Mouse (Mus musculus): ENCODE measurements around the gene Map3k3. TPM values are rescaled to one million over a fixed set of nuclear protein-coding genes. Genes with fewer than 3 reads are reported as not detected.
"Not testable (repeated sequence)": the region's sequence is repeated elsewhere in the genome, so short reads cannot be mapped to it uniquely, and the experiment has no call there.

Map3k3 gene
- total RNA-seq, 4 experiments from 2014 or later = 34.7 to 38.5 (median 36.1) TPM

GRCm38 (mm10) chr11:106192241-106192640, 107.8 kb downstream of the Map3k3 start:
- no peak for DNase-seq (ENCODE audit: low spot score)

GRCm38 (mm10) chr11:106192657-106193370, 108.4 kb downstream of the Map3k3 start:
- no peak for DNase-seq (ENCODE audit: low spot score)

- DNase-seq (ENCODE audit: low spot score) = peak; percentile 95
Observed at GRCm38 (mm10) chr11:106193371-106194154, 109.2 kb downstream of the Map3k3 start.

- no peak for DNase-seq (ENCODE audit: low spot score)
Observed at GRCm38 (mm10) chr11:106194155-106194541, 109.7 kb downstream of the Map3k3 start.

- no peak for DNase-seq (ENCODE audit: low spot score)
Observed at GRCm38 (mm10) chr11:106194891-106195290, 110.5 kb downstream of the Map3k3 start.

- no peak for DNase-seq (ENCODE audit: low spot score)
Observed at GRCm38 (mm10) chr11:106195341-106195740, 110.9 kb downstream of the Map3k3 start.

- DNase-seq (ENCODE audit: low spot score) = no peak
Observed at GRCm38 (mm10) chr11:106198277-106198676, 113.9 kb downstream of the Map3k3 start.

- DNase-seq (ENCODE audit: low spot score) = not testable (repeated sequence)
Observed at GRCm38 (mm10) chr11:106199997-106200396, 115.6 kb downstream of the Map3k3 start.

- DNase-seq (ENCODE audit: low spot score) = no peak
Observed at GRCm38 (mm10) chr11:106200756-106201155, 116.3 kb downstream of the Map3k3 start.

GRCm38 (mm10) chr11:106201337-106202122, 117.1 kb downstream of the Map3k3 start:
- no peak for DNase-seq (ENCODE audit: low spot score)

- no peak for DNase-seq (ENCODE audit: low spot score)
Observed at GRCm38 (mm10) chr11:106202123-106202465, 117.7 kb downstream of the Map3k3 start, which contains the start of gene Strada. Gene Strada (minus strand): TSS chr11:106202168.

Other genes starting within 250 kb of the Map3k3 start
- 10 to 100 TPM in 1 of 4 experiments, 1 to 10 TPM in 3; 7.5 to 11.0 (median 8.7) TPM for gene Cyb561, start 131.3 kb upstream of the Map3k3 start, total RNA-seq (2022)
- gene Ace, start 116.7 kb upstream of the Map3k3 start, total RNA-seq (2022) = 10 to 100 TPM; 13.9 to 25.6 (median 19.4) TPM
- gene Ace3, start 89.9 kb upstream of the Map3k3 start, total RNA-seq (2022) = not detected
- not detected for gene Kcnh6, start 76.5 kb upstream of the Map3k3 start, total RNA-seq (2022)
- 10 to 100 TPM; 35.1 to 41.9 (median 38.4) TPM for gene Dcaf7, start 47.7 kb upstream of the Map3k3 start, total RNA-seq (2022)
- gene Taco1, start 18.6 kb upstream of the Map3k3 start, total RNA-seq (2022) = 10 to 100 TPM; 56.4 to 73.0 (median 65.0) TPM
- gene Gm10840, start 76.2 kb downstream of the Map3k3 start, total RNA-seq (2022) = not detected
- 1 to 10 TPM; 1.7 to 3.9 (median 3.4) TPM for gene Limd2, start 76.2 kb downstream of the Map3k3 start, total RNA-seq (2022)
- gene Strada, start 117.6 kb downstream of the Map3k3 start, total RNA-seq (2022) = 1 to 10 TPM; 4.8 to 8.5 (median 7.6) TPM
- 10 to 100 TPM; 71.6 to 93.0 (median 85.9) TPM for gene Ccdc47, start 131.7 kb downstream of the Map3k3 start, total RNA-seq (2022)
- gene Ddx42, start 132.3 kb downstream of the Map3k3 start, total RNA-seq (2022) = 10 to 100 TPM; 24.7 to 30.7 (median 27.3) TPM
- 10 to 100 TPM; 19.3 to 23.1 (median 21.2) TPM for gene Ftsj3, start 171.5 kb downstream of the Map3k3 start, total RNA-seq (2022)
- 100 to 1,000 TPM in 3 of 4 experiments, 10 to 100 TPM in 1; 99.8 to 112 (median 103) TPM for gene Psmc5, start 171.5 kb downstream of the Map3k3 start, total RNA-seq (2022)
- 10 to 100 TPM; 14.3 to 16.7 (median 15.5) TPM for gene Smarcd2, start 188.4 kb downstream of the Map3k3 start, total RNA-seq (2022)
- under 1 TPM in 1 of 4 experiments, not detected in 3; 0.08 TPM for gene Tcam1, start 192.1 kb downstream of the Map3k3 start, total RNA-seq (2022)
- gene Gh, start 217.3 kb downstream of the Map3k3 start, total RNA-seq (2022) = not detected
- gene Cd79b, start 230.1 kb downstream of the Map3k3 start, total RNA-seq (2022) = 1 to 10 TPM in 2 of 4 experiments, under 1 TPM in 2; 0.52 to 2.3 (median 1.0) TPM